Mouse (Mus musculus): ENCODE results near the gene AY074887. TPM values are rescaled to one million over a fixed set of nuclear protein-coding genes. Genes with fewer than 3 reads are reported as not detected.

AY074887 gene
- total RNA-seq, 2 experiments from 2014 or later = not detected

DNA sequence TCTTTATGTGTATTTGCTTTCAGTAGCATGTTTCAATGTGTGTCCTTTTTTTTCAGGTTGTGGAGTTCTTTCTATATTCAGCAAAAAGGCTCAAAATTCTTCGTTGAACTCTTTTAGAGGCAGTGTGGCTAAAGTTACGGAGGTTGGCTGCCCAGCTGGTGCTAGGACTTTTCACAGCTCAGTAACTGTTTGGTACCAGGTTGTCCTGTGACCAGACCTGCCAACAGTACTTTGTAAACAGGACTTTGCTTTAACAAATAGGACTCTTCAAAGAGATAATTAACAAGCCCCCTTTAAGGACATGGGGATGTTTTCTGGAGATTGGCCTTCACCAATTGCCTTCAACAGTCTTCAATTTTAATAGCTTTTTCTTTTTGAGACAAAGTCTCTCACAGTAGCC, 32.6 kb downstream of the AY074887 start:
- DNase-seq = no peak
- intact Hi-C loops (cut with DNase I) = loop anchor here (5.0 kb wide), 1 partner anchor 34 kb away; the partner anchor contains the start of genes AY074887 and Psma4

DNA sequence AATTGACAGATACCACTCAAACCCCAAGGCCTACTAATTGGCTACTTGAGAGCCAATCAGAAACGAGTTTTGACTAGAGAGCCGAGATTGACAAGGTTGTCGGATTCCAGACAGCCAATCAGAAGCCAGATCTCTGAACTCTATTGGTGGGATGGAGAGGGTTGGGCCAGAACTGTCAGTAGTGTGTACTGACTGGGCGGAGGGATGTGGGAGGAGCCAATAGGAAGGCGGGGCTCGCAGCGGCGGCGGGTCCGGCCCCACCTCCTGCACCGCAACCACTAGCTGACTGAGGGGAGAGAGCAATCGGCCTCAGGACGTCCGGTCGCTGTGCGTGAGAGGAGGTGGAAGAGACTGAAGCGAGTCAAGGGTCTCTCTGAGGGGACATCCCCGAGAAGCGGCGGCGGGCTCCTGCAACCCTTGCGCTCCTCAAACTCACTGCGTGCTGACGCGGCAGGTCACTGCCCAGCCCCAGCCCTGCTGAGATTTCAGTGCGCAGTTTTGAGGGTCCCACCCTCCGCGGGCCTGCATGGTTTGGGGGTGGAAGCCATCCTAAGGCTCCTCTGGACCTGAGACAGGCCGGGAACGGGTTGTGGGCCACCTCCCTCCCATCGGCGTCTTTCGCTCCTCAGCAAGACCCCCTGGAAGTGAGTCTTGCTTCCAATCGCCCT, 33.7 kb downstream of the AY074887 start, which contains the start of gene Hykk:
Gene Hykk (plus strand): TSS at position 274 of the 668 bp plus-strand sequence.
- intact Hi-C loops (cut with DNase I) = loop anchor here (5.0 kb wide), 1 partner anchor 35 kb away; the partner anchor contains the start of genes AY074887 and Psma4

GRCm38 (mm10) chr9:54916401-54916800, 34.4 kb downstream of the AY074887 start:
- intact Hi-C loops (cut with DNase I) = loop anchor here (5.0 kb wide), 1 partner anchor 36 kb away; the partner anchor contains the start of genes AY074887 and Psma4
- DNase-seq = no peak

More for the DNA sequence above, 33.7 kb downstream of the AY074887 start, which contains the start of gene Hykk:
- peak; percentile 79 to 85 for DNase-seq

DNA sequence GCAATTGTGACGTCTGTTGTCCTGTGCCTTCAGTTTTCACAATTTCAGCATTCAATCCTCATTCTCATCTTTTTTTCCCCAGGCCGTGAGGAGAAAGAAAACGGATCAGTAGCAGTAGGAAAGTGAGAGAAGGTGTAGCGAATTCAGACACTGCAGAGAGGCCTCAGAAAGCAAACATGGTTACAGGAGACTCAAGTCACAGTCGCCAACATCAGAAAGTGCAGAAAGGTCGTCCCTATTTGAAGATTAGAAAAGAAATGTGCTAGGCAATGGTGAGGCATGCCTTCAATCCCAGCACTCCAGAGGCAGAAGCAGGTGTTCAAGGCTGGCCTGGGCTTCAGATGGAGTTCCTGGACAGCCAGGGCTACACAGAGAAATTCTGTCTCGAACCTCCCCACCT, 35.2 kb downstream of the AY074887 start:
- DNase-seq = no peak
- intact Hi-C loops (cut with DNase I) = loop anchor here (5.0 kb wide), 1 partner anchor 37 kb away; the partner anchor contains the start of genes AY074887 and Psma4

DNA sequence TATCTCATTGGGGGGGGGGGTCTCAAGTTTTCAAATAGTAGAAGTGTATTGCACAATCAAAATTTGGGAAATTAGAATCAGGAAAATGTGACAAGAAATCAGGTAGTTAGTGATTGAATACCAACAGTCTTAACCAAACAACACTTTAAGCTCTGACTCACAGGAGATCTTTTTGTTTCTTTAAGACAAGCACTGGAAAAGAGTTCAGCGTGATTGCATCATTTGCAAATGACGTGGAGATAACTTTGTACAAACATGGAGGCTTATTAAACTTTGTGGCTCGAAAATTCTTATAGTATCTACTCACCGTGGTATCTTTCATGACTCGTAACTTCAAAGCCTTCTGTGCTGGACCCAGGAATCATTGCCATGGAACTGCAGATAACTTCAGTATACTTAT, 41.4 kb downstream of the AY074887 start:
- DNase-seq = no peak
- intact Hi-C loops (cut with DNase I) = no loop called here

Other genes starting within 250 kb of the AY074887 start
- gene Wdr61, start 216.5 kb downstream of the AY074887 start, total RNA-seq (2021) = 10 to 100 TPM; 17.9 to 18.2 TPM
- under 1 TPM in 1 of 2 experiments, not detected in 1; 0.79 TPM for gene Crabp1, start 186.2 kb downstream of the AY074887 start, total RNA-seq (2021)
- gene Ireb2, start 87.2 kb downstream of the AY074887 start, total RNA-seq (2021) = 10 to 100 TPM; 18.8 to 21.8 TPM
- gene Hykk, start 33.7 kb downstream of the AY074887 start, total RNA-seq (2021) = under 1 TPM; 0.74 to 0.79 TPM
- 100 to 1,000 TPM; 111 to 117 TPM for gene Psma4, start 208 bp downstream of the AY074887 start, total RNA-seq (2021)
- not detected for gene Chrna5, start 29.9 kb upstream of the AY074887 start, total RNA-seq (2021)
- gene Chrna3, start 75.6 kb upstream of the AY074887 start, total RNA-seq (2021) = not detected
- under 1 TPM in 1 of 2 experiments, not detected in 1; 0.08 TPM for gene Chrnb4, start 97.8 kb upstream of the AY074887 start, total RNA-seq (2021)
- gene Ube2q2, start 197.9 kb upstream of the AY074887 start, total RNA-seq (2021) = 10 to 100 TPM; 30.2 to 33.4 TPM

Data from gastrocnemius, postnatal 36 days (tissue).